Mouse (Mus musculus) liver, postnatal 0 days (tissue): ENCODE data around the gene Gcnt4. TPM values are rescaled to one million over a fixed set of nuclear protein-coding genes. Genes with fewer than 3 reads are reported as not detected.
A peak's percentile ranks its signal among the peaks of the same experiment; 100 is the strongest.
"Not testable (repeated sequence)": the region's sequence is repeated elsewhere in the genome, so short reads cannot be mapped to it uniquely, and the experiment has no call there.

Experiments
- ATAC-seq: fragments of 200-750 bp; cut with Nextera tagmentation; 2 replicates; pipeline ENCODE4 v1.8.0; 2017; ENCODE audit warnings: mild to moderate bottlenecking, moderate library complexity
- DNase-seq: peaks from one replicate; pipeline ENCODE4 v3.0.0-alpha.2; 2016
- H3K27ac ChIP-seq: fragments of 300-500 bp; sonication (generic); 2 replicates; pipeline ENCODE4 v1.5.1; 2014; ENCODE audit warnings: antibody characterized with exemption, moderate library complexity, mild to moderate bottlenecking, low read depth
- H3K27me3 ChIP-seq: fragments of 300-500 bp; sonication (generic); 2 replicates; pipeline ENCODE4 v1.6.1; 2014; ENCODE audit warnings: low read length, control low read depth, mixed read lengths; ENCODE audit not compliant: insufficient read depth
- H3K36me3 ChIP-seq: fragments of 300-500 bp; sonication (generic); replicated peaks from 2 replicates; pipeline ENCODE4 v1.6.1; 2014; ENCODE audit warnings: mild to moderate bottlenecking, control low read depth, low read length, moderate library complexity, mixed read lengths; ENCODE audit not compliant: insufficient read depth
- H3K4me1 ChIP-seq: fragments of 300-500 bp; sonication (generic); 2 replicates; pipeline ENCODE4 v1.6.1; 2014; ENCODE audit warnings: antibody characterized with exemption, mild to moderate bottlenecking, control low read depth; ENCODE audit not compliant: insufficient read depth
- H3K4me2 ChIP-seq: fragments of 300-500 bp; sonication (generic); 2 replicates; pipeline ENCODE4 v1.6.1; 2014; ENCODE audit warnings: low read depth, mild to moderate bottlenecking, low read length, moderate library complexity, mixed read lengths
- H3K4me3 ChIP-seq: fragments of 300-500 bp; sonication (generic); 2 replicates; pipeline ENCODE4 v1.5.1; 2014; ENCODE audit warnings: low read depth, low read length
- H3K9ac ChIP-seq: fragments of 300-500 bp; sonication (generic); replicated peaks from 2 replicates; pipeline ENCODE4 v1.6.1; 2014; ENCODE audit warnings: mild to moderate bottlenecking, moderate library complexity
- H3K9me3 ChIP-seq: fragments of 300-500 bp; sonication (generic); 2 replicates; pipeline ENCODE4 v1.6.1; 2016; ENCODE audit warnings: mild to moderate bottlenecking, control low read depth, low read length, mixed read lengths
- CTCF ChIP-seq: sonication (generic); IDR thresholded peaks from 2 replicates; pipeline ENCODE4 v1.5.1; 2016; ENCODE audit warnings: antibody characterized with exemption, low read depth
- EP300 ChIP-seq: IDR thresholded peaks from 2 replicates; pipeline ENCODE4 v1.6.1; 2016; ENCODE audit warnings: antibody characterized with exemption, low read depth, mild to moderate bottlenecking
- WGBS: fragments of 180-500 bp; shearing (Covaris S2); extraction: QIAGEN DNeasy Blood & Tissue Kit; methylation state at CpG from one replicate; pipeline ENCODE4 v1.1.7; 2014; ENCODE audit not compliant: insufficient replicate concordance; 5-methylcytosine and 5-hydroxymethylcytosine counted together
- polyA plus RNA-seq: library from polyadenylated mRNA; unstranded; fragments of >200 nt; fragmentation: Nextera tagmentation; extraction: Ambion mirVana; gene quantifications from 2 replicates; pipeline ENCODE4 v1.2.1, GENCODE M21; 2015

The Gcnt4 gene
- polyA plus RNA-seq, 1 experiment from 2014 or later, result 0.72 TPM

GRCm38 (mm10) chr13:96932745-96933144, 8.3 kb downstream of the Gcnt4 start:
- no peak overlapping the region for H3K4me3 ChIP-seq
- TF ChIP-seq EP300, result no peak
- TF ChIP-seq CTCF, result no peak
- no peaks in the 10 kb centered on the region for H3K4me1 ChIP-seq
- ATAC-seq (no peak), DNase-seq (no peak)
- H3K27me3 ChIP-seq, result no peaks in the 10 kb centered on the region
- H3K4me2 ChIP-seq, result no peak overlapping the region
- no peaks in the 10 kb centered on the region for H3K36me3 ChIP-seq
- 75% methylated on average over 5 of the region's 5 CpGs for WGBS
- H3K27ac ChIP-seq, result no peak overlapping the region
- H3K9me3 ChIP-seq, result no peaks in the 10 kb centered on the region
- no peak overlapping the region for H3K9ac ChIP-seq

- no peak overlapping the region for H3K4me2 ChIP-seq
- DNase-seq, result no peak
- 58% methylated on average over 8 of the region's 8 CpGs for WGBS
These were observed 8.9 kb downstream of the Gcnt4 start for GRCm38 (mm10) chr13:96933367-96933766.

GRCm38 (mm10) chr13:96936173-96936777, 11.8 kb downstream of the Gcnt4 start:
- Histone ChIP-seq H3K27me3 (no peaks in the 10 kb centered on the region), H3K4me1 (no peaks in the 10 kb centered on the region), H3K4me3 (no peak overlapping the region), H3K4me2 (no peak overlapping the region), H3K9me3 (no peaks in the 10 kb centered on the region), H3K9ac (no peak overlapping the region), H3K27ac (no peak overlapping the region), H3K36me3 (no peaks in the 10 kb centered on the region)
- DNase-seq, result no peak
- TF ChIP-seq CTCF, result no peak
- no peak for TF ChIP-seq EP300
- 51% methylated on average over 6 of the region's 6 CpGs for WGBS
- no peak for ATAC-seq

More at GRCm38 (mm10) chr13:96933367-96933766, 8.9 kb downstream of the Gcnt4 start:
- Histone ChIP-seq H3K4me3 (no peak overlapping the region), H3K9me3 (no peaks in the 10 kb centered on the region), H3K27me3 (no peaks in the 10 kb centered on the region), H3K4me1 (no peaks in the 10 kb centered on the region), H3K36me3 (no peaks in the 10 kb centered on the region), H3K27ac (no peak overlapping the region), H3K9ac (no peak overlapping the region)
- TF ChIP-seq EP300, result no peak
- no peak for ATAC-seq

GRCm38 (mm10) chr13:96937059-96937558, 12.6 kb downstream of the Gcnt4 start:
- H3K4me1 ChIP-seq, result no peaks in the 10 kb centered on the region
- ATAC-seq (no peak), DNase-seq (no peak)
- no peak overlapping the region for H3K27ac ChIP-seq
- no peaks in the 10 kb centered on the region for H3K27me3 ChIP-seq
- 66% methylated on average over 10 of the region's 10 CpGs for WGBS
- 0 out of 2 replicates have a peak, but pooled peaks have one; percentile 8 for TF ChIP-seq CTCF
- TF ChIP-seq EP300, result no peak
- H3K36me3 ChIP-seq, result no peaks in the 10 kb centered on the region
- no peak overlapping the region for H3K9ac ChIP-seq
- H3K4me3 ChIP-seq, result no peak overlapping the region
- no peak overlapping the region for H3K4me2 ChIP-seq
- H3K9me3 ChIP-seq, result no peaks in the 10 kb centered on the region

GRCm38 (mm10) chr13:96939680-96940079, 15.2 kb downstream of the Gcnt4 start:
- Histone ChIP-seq H3K4me1 (peaks cover 3% of the 10 kb centered on the region; the same call in 1 of the 2 replicates), H3K27ac (no peak overlapping the region), H3K4me2 (no peak overlapping the region), H3K27me3 (no peaks in the 10 kb centered on the region), H3K36me3 (no peaks in the 10 kb centered on the region), H3K4me3 (no peak overlapping the region), H3K9ac (no peak overlapping the region), H3K9me3 (no peaks in the 10 kb centered on the region)
- WGBS, result 75% methylated on average over 10 of the region's 10 CpGs
- no peak for ATAC-seq
- DNase-seq, result no peak
- TF ChIP-seq EP300 (no peak), CTCF (no peak)

GRCm38 (mm10) chr13:96941481-96941880, 17.0 kb downstream of the Gcnt4 start:
- not testable (repeated sequence) for H3K9ac ChIP-seq, H3K4me1 ChIP-seq, DNase-seq, ATAC-seq, H3K4me2 ChIP-seq, H3K27me3 ChIP-seq, H3K27ac ChIP-seq, H3K9me3 ChIP-seq, H3K36me3 ChIP-seq, H3K4me3 ChIP-seq
- 80% methylated on average over 11 of the region's 11 CpGs for WGBS

- ATAC-seq, result no peak
- 60% methylated on average over 3 of the region's 3 CpGs for WGBS
- DNase-seq, result peak; percentile 29
These were observed 19.1 kb downstream of the Gcnt4 start for GRCm38 (mm10) chr13:96943571-96943970.

More at GRCm38 (mm10) chr13:96943571-96943970, 19.1 kb downstream of the Gcnt4 start:
- peaks cover 3% of the 10 kb centered on the region; the same call in 1 of the 2 replicates for H3K4me1 ChIP-seq
- H3K36me3 ChIP-seq, result no peaks in the 10 kb centered on the region
- H3K27ac ChIP-seq, result no peak overlapping the region
- TF ChIP-seq CTCF (peak; percentile 17), EP300 (no peak)
- no peak overlapping the region for H3K4me2 ChIP-seq
- H3K4me3 ChIP-seq, result no peak overlapping the region
- H3K9me3 ChIP-seq, result no peaks in the 10 kb centered on the region
- H3K9ac ChIP-seq, result no peak overlapping the region
- no peaks in the 10 kb centered on the region for H3K27me3 ChIP-seq
